In genomic region chr7:45240633-45241388, GRCm38 (mm10) we compare ENCODE assay signal across 8 mouse cellular contexts. TPM values are rescaled to one million over a fixed set of nuclear protein-coding genes. Genes with fewer than 3 reads are reported as not detected.
A peak's percentile ranks its signal among the peaks of the same experiment; 100 is the strongest.
DNase-seq lines count a peak whose midpoint lies in the region; ATAC-seq lines count a peak whose summit lies in the region.

Slc6a16 (plus strand) TSS chr7:45241085.

- no peaks in the 10 kb centered on the region for H3K36me3 ChIP-seq in forebrain, embryonic 15.5 days
- no peaks in the 10 kb centered on the region for H3K36me3 ChIP-seq in kidney, embryonic 14.5 days (ENCODE audit: control insufficient read depth, insufficient read depth, low read length)
- H3K36me3 ChIP-seq in limb, embryonic 15.5 days = no peaks in the 10 kb centered on the region

- ATAC-seq in forebrain, embryonic 15.5 days (replicated peaks) = peak; percentile 67; the same call in 1 of the 2 replicates
- peak; percentile 51 for ATAC-seq in kidney, embryonic 14.5 days (ENCODE audit: low FRiP score, low TSS enrichment)
- ATAC-seq in limb, embryonic 15.5 days (ENCODE audit: insufficient number of reproducible peaks, low FRiP score, low TSS enrichment, low read depth) = no peak

- H3K4me1 ChIP-seq in forebrain, embryonic 15.5 days = peaks cover 6% of the 10 kb centered on the region
- H3K4me1 ChIP-seq in kidney, embryonic 14.5 days (ENCODE audit: control insufficient read depth, insufficient read depth, low read length) = no peaks in the 10 kb centered on the region
- peaks cover 12% of the 10 kb centered on the region for H3K4me1 ChIP-seq in limb, embryonic 15.5 days

- peak within 1 kb of the TSS; percentile 63 for H3K4me2 ChIP-seq in forebrain, embryonic 15.5 days (replicated peaks)
- peak within 1 kb of the TSS; percentile 38 for H3K4me2 ChIP-seq in kidney, embryonic 14.5 days (replicated peaks; ENCODE audit: low read depth, low read length)
- H3K4me2 ChIP-seq in limb, embryonic 15.5 days = peak within 1 kb of the TSS; percentile 50

- H3K9me3 ChIP-seq in forebrain, embryonic 15.5 days = no peaks in the 10 kb centered on the region
- no peaks in the 10 kb centered on the region for H3K9me3 ChIP-seq in kidney, embryonic 14.5 days (ENCODE audit: control insufficient read depth, low read length)
- no peaks in the 10 kb centered on the region for H3K9me3 ChIP-seq in limb, embryonic 15.5 days

- H3K9ac ChIP-seq in forebrain, embryonic 15.5 days (replicated peaks) = peak within 1 kb of the TSS; percentile 25
- H3K9ac ChIP-seq in kidney, embryonic 14.5 days (ENCODE audit: low read depth, low read length) = peak within 1 kb of the TSS; percentile 42; the same call in 1 of the 2 replicates
- H3K9ac ChIP-seq in limb, embryonic 15.5 days = 0 out of 2 replicates have a peak within 1 kb of the TSS, but pooled peaks have one; percentile 23

- H3K27me3 ChIP-seq in forebrain, embryonic 15.5 days = no peaks in the 10 kb centered on the region
- H3K27me3 ChIP-seq in kidney, embryonic 14.5 days (ENCODE audit: control insufficient read depth, insufficient read depth, low read length) = peaks cover 2% of the 10 kb centered on the region; the same call in 1 of the 2 replicates
- H3K27me3 ChIP-seq in limb, embryonic 15.5 days = peaks cover 12% of the 10 kb centered on the region; the same call in 1 of the 2 replicates

- H3K27ac ChIP-seq in forebrain, embryonic 15.5 days (replicated peaks) = no peak within 1 kb of the TSS
- no peak within 1 kb of the TSS for H3K27ac ChIP-seq in kidney, embryonic 14.5 days (ENCODE audit: low read depth, low read length)
- no peak within 1 kb of the TSS for H3K27ac ChIP-seq in limb, embryonic 15.5 days

- 8% methylated on average over 51 of the region's 53 CpGs for whole genome bisulfite sequencing in forebrain, embryonic 15.5 days
- WGBS in kidney, embryonic 14.5 days = 11% methylated on average over 51 of the region's 53 CpGs
- WGBS in limb, embryonic 15.5 days = 16% methylated on average over 53 of the region's 53 CpGs

- DNase-seq in A20 (ENCODE audit: low read depth, low spot score) = peak; percentile 87
- DNase-seq in ES-CJ7 (ENCODE audit: low read depth, low spot score) = peak; percentile 95
- DNase-seq in retina, embryonic 14.5 days (ENCODE audit: low spot score) = peak; percentile 67
- DNase-seq in spleen, postnatal 36 days (ENCODE audit: low spot score in 2 of 2) = no peak
- no peak for DNase-seq in cerebellum, adult 8-10 months

- H3K4me3 ChIP-seq in forebrain, embryonic 15.5 days = peak within 1 kb of the TSS; percentile 35
- H3K4me3 ChIP-seq in kidney, embryonic 14.5 days (ENCODE audit: low read length) = peak within 1 kb of the TSS; percentile 9; the same call in 1 of the 2 replicates
- peak within 1 kb of the TSS; percentile 28 for H3K4me3 ChIP-seq in limb, embryonic 15.5 days

RNA-seq across cellular contexts. Expression of gene Slc6a16, which starts in this region (rescaled TPM):
- polyA plus RNA-seq in forebrain, embryonic 15.5 days (2015; fragmentation: Nextera tagmentation; extraction: Ambion mirVana) = 0.17 and 0.20 TPM in 2 replicates
- 0.18 and 0.20 TPM in 2 replicates for polyA plus RNA-seq in kidney, embryonic 14.5 days (2014; fragmentation: Nextera tagmentation; extraction: Ambion mirVana)
- 0.09 TPM in 1 of 2 replicates, not detected in the other for polyA plus RNA-seq in limb, embryonic 15.5 days (2015; fragmentation: Nextera tagmentation; extraction: Ambion mirVana)

Comparison
In these comparisons a context has a peak if more than half of its experiments do, and no peak if none do; other contexts are left out.
1. Peak in ATAC-seq, H3K4me3 ChIP-seq, H3K9ac ChIP-seq and H3K4me2 ChIP-seq in forebrain, embryonic 15.5 days; RNA of the gene not detected or under 1 TPM.
2. Peak in ATAC-seq, H3K4me3 ChIP-seq, H3K9ac ChIP-seq and H3K4me2 ChIP-seq in kidney, embryonic 14.5 days; RNA of the gene not detected or under 1 TPM.
3. DNase-seq: peak in A20 (single experiment), ES-CJ7 (single experiment) and retina, embryonic 14.5 days (single experiment); none in spleen, postnatal 36 days (0 of 2) and cerebellum, adult 8-10 months (single experiment).
4. Peak in every context shown above with its lines, with median percentiles within 50 percentile points of each other: H3K4me2 ChIP-seq, H3K4me3 ChIP-seq and H3K9ac ChIP-seq.